Comparison of ENCODE assay signal across 9 mouse cellular contexts in genomic region chr17:79472106-79472995, GRCm38 (mm10).
A peak's percentile ranks its signal among the peaks of the same experiment; 100 is the strongest.
DNase-seq lines count a peak whose midpoint lies in the region; ATAC-seq and TF ChIP-seq lines count a peak whose summit lies in the region.
"Had no signal": no experiment of that assay in that cellular context is flagged by ENCODE, and none has a peak within 500 bp of the region (broad histone marks: within the 10 kb centered on the region; RNA-seq: fewer than 3 reads in every experiment).

No protein-coding gene starts in this region.

- ATAC-seq in hindbrain, embryonic 13.5 days (ENCODE audit: low FRiP score), result 0 out of 2 replicates have a peak, but pooled peaks have one; percentile 52

- H3K4me2 ChIP-seq in hindbrain, embryonic 13.5 days, result no peak overlapping the region

- H3K4me3 ChIP-seq in hindbrain, embryonic 13.5 days, result no peak overlapping the region
- H3K4me3 ChIP-seq in hindbrain, embryonic 10.5 days, result no peak overlapping the region
- peak overlapping the region; percentile 4 for H3K4me3 ChIP-seq in gastrocnemius, adult 2 months

- no peak overlapping the region for H3K27ac ChIP-seq in hindbrain, embryonic 13.5 days
- H3K27ac ChIP-seq in hindbrain, embryonic 10.5 days, result no peak overlapping the region
- peak overlapping the region; percentile 62; the same call in 1 of the 2 replicates for H3K27ac ChIP-seq in gastrocnemius, adult 2 months

- no peak for DNase-seq in hindbrain, embryonic 10.5 days (ENCODE audit: low spot score)
- DNase-seq in gastrocnemius, adult 2 months, result peak; percentile 30
- peak; percentile 25 for DNase-seq in heart, postnatal 4 days
- DNase-seq in lung, postnatal 4 days, result peak; percentile 43 to 60
- DNase-seq in embryo, embryonic 10 days (ENCODE audit: low spot score), result no peak
- DNase-seq in embryo, embryonic 11 days, result no peak
- DNase-seq in adipocyte (ENCODE audit: low spot score), result no peak
- DNase-seq: thymus, adult 18-20 months had no signal

- WGBS in hindbrain, embryonic 13.5 days, result 59% methylated on average over 10 of the region's 10 CpGs
- WGBS in hindbrain, embryonic 10.5 days, result 69% methylated on average over 10 of the region's 10 CpGs

- no peaks in the 10 kb centered on the region for H3K4me1 ChIP-seq in hindbrain, embryonic 13.5 days (replicated peaks)
- H3K4me1 ChIP-seq in hindbrain, embryonic 10.5 days (replicated peaks), result 0 out of 2 replicates have a peak, but pooled peaks cover 2% of the 10 kb centered on the region

- H3K9me3 ChIP-seq in hindbrain, embryonic 13.5 days, result no peaks in the 10 kb centered on the region
- no peaks in the 10 kb centered on the region for H3K9me3 ChIP-seq in hindbrain, embryonic 10.5 days

- H3K27me3 ChIP-seq in hindbrain, embryonic 13.5 days, result no peaks in the 10 kb centered on the region
- no peaks in the 10 kb centered on the region for H3K27me3 ChIP-seq in hindbrain, embryonic 10.5 days (ENCODE audit: insufficient read depth, poor library complexity, severe bottlenecking)

- intact Hi-C loops in gastrocnemius, adult 2 months (cut with DNase I), result no loop called here

- TF ChIP-seq CTCF in gastrocnemius, adult 2 months (IDR thresholded peaks at IDR 0.05), result no peak

- H3K9ac ChIP-seq in hindbrain, embryonic 13.5 days, result no peak overlapping the region

- H3K36me3 ChIP-seq in hindbrain, embryonic 13.5 days, result no peaks in the 10 kb centered on the region
- H3K36me3 ChIP-seq in hindbrain, embryonic 10.5 days, result no peaks in the 10 kb centered on the region

Comparison
In these comparisons a context has a peak if more than half of its experiments do, and no peak if none do; other contexts are left out.
1. DNase-seq: peak in gastrocnemius, adult 2 months (single experiment), heart, postnatal 4 days (single experiment) and lung, postnatal 4 days (2 of 2); none in hindbrain, embryonic 10.5 days (single experiment), embryo, embryonic 10 days (single experiment), embryo, embryonic 11 days (single experiment) and adipocyte (single experiment).